Mouse (Mus musculus) neural tube, embryonic 13.5 days (tissue): Measurements from ENCODE around the gene Olfr464. TPM values are rescaled to one million over a fixed set of nuclear protein-coding genes. Genes with fewer than 3 reads are reported as not detected.
"Not testable (repeated sequence)": the region's sequence is repeated elsewhere in the genome, so short reads cannot be mapped to it uniquely, and the experiment has no call there.

ENCODE experiments used
- ATAC-seq: fragments of 200-750 bp; cut with Nextera tagmentation; 2 replicates; pipeline ENCODE4 v1.8.0; 2017; ENCODE audit warnings: low read depth, mild to moderate bottlenecking, moderate TSS enrichment, moderate library complexity
- H3K27ac ChIP-seq: fragments of 300-500 bp; sonication (generic); replicated peaks from 2 replicates; pipeline ENCODE4 v1.5.1; 2015; ENCODE audit warnings: moderate library complexity, mild to moderate bottlenecking, inconsistent platforms
- H3K27me3 ChIP-seq: fragments of 300-500 bp; sonication (generic); 2 replicates; pipeline ENCODE4 v1.6.1; 2015; ENCODE audit warnings: mild to moderate bottlenecking, inconsistent platforms
- H3K36me3 ChIP-seq: fragments of 300-500 bp; sonication (generic); 2 replicates; pipeline ENCODE4 v1.6.1; 2015; ENCODE audit warnings: mild to moderate bottlenecking, inconsistent platforms
- H3K4me1 ChIP-seq: fragments of 300-500 bp; sonication (generic); replicated peaks from 2 replicates; pipeline ENCODE4 v1.6.1; 2015; ENCODE audit warnings: inconsistent platforms
- H3K4me2 ChIP-seq: fragments of 300-500 bp; sonication (generic); 2 replicates; pipeline ENCODE4 v1.6.1; 2015; ENCODE audit warnings: inconsistent platforms, mild to moderate bottlenecking, moderate library complexity
- H3K4me3 ChIP-seq: fragments of 300-500 bp; sonication (generic); 2 replicates; pipeline ENCODE4 v1.5.1; 2015; ENCODE audit warnings: mild to moderate bottlenecking, inconsistent platforms
- H3K9ac ChIP-seq: fragments of 300-500 bp; sonication (generic); 2 replicates; pipeline ENCODE4 v1.6.1; 2015; ENCODE audit warnings: moderate library complexity, mild to moderate bottlenecking, inconsistent platforms
- H3K9me3 ChIP-seq: fragments of 300-500 bp; sonication (generic); 2 replicates; pipeline ENCODE4 v1.6.1; 2016; ENCODE audit warnings: inconsistent platforms
- WGBS: fragments of 180-500 bp; shearing (Covaris S2); methylation state at CpG from one replicate; pipeline ENCODE4 v1.1.7; 2015; 5-methylcytosine and 5-hydroxymethylcytosine counted together
- polyA plus RNA-seq: library from polyadenylated mRNA; unstranded; fragments of >200 nt; fragmentation: Nextera tagmentation; extraction: Ambion mirVana; gene quantifications from 2 replicates; pipeline ENCODE4 v1.2.1, GENCODE M21; 2015

The Olfr464 gene
- polyA plus RNA-seq, 1 experiment from 2014 or later = 0.08 TPM

- Histone ChIP-seq H3K27me3 (no peaks in the 10 kb centered on the region), H3K9me3 (no peaks in the 10 kb centered on the region), H3K4me2 (no peak overlapping the region), H3K36me3 (no peaks in the 10 kb centered on the region), H3K4me3 (no peak overlapping the region), H3K9ac (no peak overlapping the region), H3K4me1 (no peaks in the 10 kb centered on the region), H3K27ac (no peak overlapping the region)
- 74% methylated on average over 1 of the region's 1 CpGs for WGBS
- ATAC-seq = no peak
Observed at GRCm38 (mm10) chr11:87916005-87916404, 4.8 kb downstream of the Olfr464 start.

DNA sequence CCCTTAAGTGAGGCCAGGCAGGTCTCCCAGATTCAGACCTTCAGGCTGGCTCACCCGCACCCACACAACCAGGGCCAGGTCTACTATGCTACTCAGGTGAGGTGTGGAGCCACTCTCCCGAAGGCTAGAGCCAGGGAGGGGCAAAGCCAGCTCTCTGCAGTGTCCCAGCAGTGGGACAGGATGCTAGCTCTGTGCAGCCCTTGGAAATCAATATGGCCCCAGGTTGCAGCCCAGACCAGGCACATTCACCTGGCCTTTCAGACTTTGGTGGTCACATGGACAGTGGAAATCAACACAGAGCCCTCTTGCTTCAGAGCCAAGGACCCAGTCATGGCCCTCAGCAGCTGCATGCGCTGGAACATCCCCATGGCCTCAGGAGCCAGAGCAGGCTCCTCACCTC lies 16.4 kb downstream of the Olfr464 start:
- Histone ChIP-seq H3K27ac (no peak overlapping the region), H3K27me3 (no peaks in the 10 kb centered on the region), H3K4me3 (no peak overlapping the region), H3K4me1 (no peaks in the 10 kb centered on the region), H3K4me2 (no peak overlapping the region), H3K36me3 (no peaks in the 10 kb centered on the region), H3K9ac (no peak overlapping the region), H3K9me3 (no peaks in the 10 kb centered on the region)
- ATAC-seq = no peak
- 78% methylated on average over 3 of the region's 3 CpGs for WGBS

DNA sequence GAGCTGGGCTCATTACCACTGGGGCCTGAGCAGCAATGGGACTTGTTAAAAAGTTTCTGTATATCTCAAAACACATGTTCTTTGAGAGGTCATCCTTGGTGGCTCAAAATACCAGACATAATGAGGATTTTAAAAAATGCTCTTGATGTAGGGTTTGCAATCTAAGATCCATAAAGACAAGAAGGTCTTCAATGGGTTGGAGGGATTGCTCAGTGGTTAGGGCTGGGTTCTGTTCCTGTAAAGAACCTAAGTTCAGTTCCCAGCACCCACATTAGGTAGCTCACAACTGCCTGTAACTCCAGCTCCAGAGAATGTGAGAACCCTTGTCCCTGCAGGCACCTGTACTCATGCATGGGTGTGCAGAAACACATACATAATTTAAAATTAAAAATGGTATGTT lies 23.5 kb downstream of the Olfr464 start, which contains the start of gene Olfr463:
Gene Olfr463, minus strand, starts transcription at position 101 of the 400 bp plus-strand sequence.
- no peak within 1 kb of the TSS for H3K4me3 ChIP-seq
- H3K36me3 ChIP-seq = no peaks in the 10 kb centered on the region
- no peaks in the 10 kb centered on the region for H3K9me3 ChIP-seq
- no peak within 1 kb of the TSS for H3K27ac ChIP-seq
- no peak within 1 kb of the TSS for H3K4me2 ChIP-seq
- H3K4me1 ChIP-seq = no peaks in the 10 kb centered on the region
- H3K9ac ChIP-seq = no peak within 1 kb of the TSS
- H3K27me3 ChIP-seq = 0 out of 2 replicates have a peak, but pooled peaks cover 3% of the 10 kb centered on the region
- no peak for ATAC-seq

DNA sequence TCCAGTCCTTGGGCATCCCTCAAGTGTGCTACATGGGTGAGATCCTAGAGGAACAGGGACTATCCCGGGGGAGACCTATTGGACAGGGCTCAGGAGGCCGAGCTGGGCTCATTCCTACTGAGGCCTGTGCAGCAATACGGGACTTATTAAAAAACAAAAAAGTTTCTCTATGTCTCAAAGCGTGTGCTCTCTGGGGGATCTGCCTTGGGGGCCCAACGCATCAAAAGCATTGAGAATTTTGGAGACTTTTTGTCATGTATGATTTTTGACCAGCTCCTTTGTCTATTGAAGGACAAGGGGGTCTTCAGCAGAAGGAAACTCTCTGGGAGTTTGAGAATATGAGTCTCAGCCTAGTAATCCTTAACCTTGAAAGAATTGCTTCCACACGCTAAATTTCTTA lies 28.6 kb downstream of the Olfr464 start, which contains the start of gene Olfr462:
Gene Olfr462, minus strand, starts transcription at position 101 of the 400 bp plus-strand sequence.
- 91% methylated on average over 6 of the region's 6 CpGs for WGBS

GRCm38 (mm10) chr11:87884856-87885255 lies 35.9 kb downstream of the Olfr464 start:
- H3K9ac ChIP-seq = no peak overlapping the region
- peaks cover 6% of the 10 kb centered on the region for H3K4me1 ChIP-seq
- H3K4me2 ChIP-seq = no peak overlapping the region
- H3K27me3 ChIP-seq = no peaks in the 10 kb centered on the region
- no peaks in the 10 kb centered on the region for H3K36me3 ChIP-seq
- no peak overlapping the region for H3K27ac ChIP-seq
- ATAC-seq = no peak
- WGBS = 75% methylated on average over 5 of the region's 5 CpGs
- H3K4me3 ChIP-seq = no peak overlapping the region
- H3K9me3 ChIP-seq = no peaks in the 10 kb centered on the region

More for the DNA sequence above, 28.6 kb downstream of the Olfr464 start, which contains the start of gene Olfr462:
- no peaks in the 10 kb centered on the region for H3K9me3 ChIP-seq
- no peak within 1 kb of the TSS for H3K27ac ChIP-seq
- no peaks in the 10 kb centered on the region for H3K36me3 ChIP-seq
- H3K4me3 ChIP-seq = no peak within 1 kb of the TSS
- no peaks in the 10 kb centered on the region for H3K27me3 ChIP-seq
- H3K4me1 ChIP-seq = no peaks in the 10 kb centered on the region
- no peak within 1 kb of the TSS for H3K9ac ChIP-seq
- H3K4me2 ChIP-seq = no peak within 1 kb of the TSS
- no peak for ATAC-seq

DNA sequence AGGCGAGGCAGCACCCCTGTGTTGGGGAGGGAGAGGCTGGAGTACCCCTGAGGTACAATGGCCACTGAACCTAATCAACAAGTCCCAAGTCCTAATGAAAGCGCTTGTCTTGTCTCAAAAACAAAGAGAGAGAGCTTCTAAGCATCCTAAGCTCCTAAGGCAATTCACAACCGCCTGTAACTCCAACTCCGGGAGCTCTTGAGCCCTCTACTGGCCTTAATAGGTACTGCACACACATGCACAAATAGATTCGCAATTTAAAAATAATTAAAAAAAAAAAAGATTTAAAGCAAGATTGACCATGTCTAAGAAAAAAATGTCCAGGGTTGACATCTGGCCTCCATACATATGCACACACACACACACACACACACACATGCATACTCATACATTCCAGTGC lies 37.3 kb downstream of the Olfr464 start:
- Histone ChIP-seq H3K4me3 (no peak overlapping the region), H3K4me1 (peaks cover 7% of the 10 kb centered on the region), H3K4me2 (no peak overlapping the region), H3K36me3 (no peaks in the 10 kb centered on the region), H3K27ac (no peak overlapping the region), H3K9ac (no peak overlapping the region), H3K9me3 (no peaks in the 10 kb centered on the region), H3K27me3 (no peaks in the 10 kb centered on the region)
- no peak for ATAC-seq
- 51% methylated on average over 5 of the region's 5 CpGs for WGBS

GRCm38 (mm10) chr11:87881714-87882113 lies 39.1 kb downstream of the Olfr464 start:
- no peak overlapping the region for H3K9ac ChIP-seq

GRCm38 (mm10) chr11:87879826-87880225 lies 40.9 kb downstream of the Olfr464 start:
- Histone ChIP-seq H3K27ac (no peak overlapping the region), H3K36me3 (no peaks in the 10 kb centered on the region), H3K4me1 (peaks cover 7% of the 10 kb centered on the region), H3K4me3 (no peak overlapping the region), H3K9me3 (no peaks in the 10 kb centered on the region), H3K27me3 (no peaks in the 10 kb centered on the region), H3K4me2 (no peak overlapping the region), H3K9ac (no peak overlapping the region)
- 34% methylated on average over 9 of the region's 9 CpGs for WGBS
- no peak for ATAC-seq

More at GRCm38 (mm10) chr11:87881714-87882113, 39.1 kb downstream of the Olfr464 start:
- no peak overlapping the region for H3K4me2 ChIP-seq
- H3K4me3 ChIP-seq = no peak overlapping the region
- H3K27me3 ChIP-seq = no peaks in the 10 kb centered on the region
- H3K36me3 ChIP-seq = no peaks in the 10 kb centered on the region
- H3K4me1 ChIP-seq = peaks cover 7% of the 10 kb centered on the region
- WGBS = 83% methylated on average over 4 of the region's 4 CpGs
- no peak for ATAC-seq
- H3K27ac ChIP-seq = no peak overlapping the region
- no peaks in the 10 kb centered on the region for H3K9me3 ChIP-seq

- peaks cover 7% of the 10 kb centered on the region for H3K4me1 ChIP-seq
- no peaks in the 10 kb centered on the region for H3K9me3 ChIP-seq
- no peaks in the 10 kb centered on the region for H3K27me3 ChIP-seq
- 82% methylated on average over 6 of the region's 6 CpGs for WGBS
- no peak within 1 kb of the TSS for H3K4me3 ChIP-seq
- ATAC-seq = no peak
- no peak within 1 kb of the TSS for H3K9ac ChIP-seq
- no peak within 1 kb of the TSS for H3K4me2 ChIP-seq
- no peak within 1 kb of the TSS for H3K27ac ChIP-seq
- no peaks in the 10 kb centered on the region for H3K36me3 ChIP-seq
Observed at GRCm38 (mm10) chr11:87875436-87875835, 45.3 kb downstream of the Olfr464 start, which contains the start of gene Epx. Epx (minus strand) TSS chr11:87875536.

DNA sequence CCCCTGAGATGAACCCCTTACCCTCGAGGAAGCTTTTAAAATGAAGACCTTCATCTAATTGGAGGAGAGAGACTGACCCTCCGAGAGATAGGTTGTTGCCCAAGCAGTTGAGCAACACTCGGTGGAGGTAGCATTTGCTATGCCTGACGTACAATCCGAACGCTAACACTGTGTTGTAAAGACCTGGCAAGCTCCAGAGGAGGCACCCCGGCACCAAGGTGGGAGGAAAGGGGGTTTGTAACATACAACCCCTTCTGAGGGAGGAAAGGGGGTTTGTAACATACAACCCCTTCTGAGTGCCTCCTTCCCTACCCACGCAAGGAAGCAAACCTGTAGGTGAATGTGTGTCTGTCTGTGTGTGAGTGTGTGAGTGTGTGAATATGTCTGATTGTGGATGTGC lies 49.0 kb downstream of the Olfr464 start:
- Histone ChIP-seq H3K9me3 (no peaks in the 10 kb centered on the region), H3K4me1 (no peaks in the 10 kb centered on the region), H3K4me2 (no peak overlapping the region), H3K36me3 (no peaks in the 10 kb centered on the region), H3K27me3 (no peaks in the 10 kb centered on the region), H3K9ac (no peak overlapping the region), H3K4me3 (no peak overlapping the region), H3K27ac (no peak overlapping the region)
- ATAC-seq = no peak
- 56% methylated on average over 8 of the region's 8 CpGs for WGBS

- no peaks in the 10 kb centered on the region for H3K4me1 ChIP-seq
- H3K36me3 ChIP-seq = no peaks in the 10 kb centered on the region
- no peak overlapping the region for H3K9ac ChIP-seq
- no peak overlapping the region for H3K4me3 ChIP-seq
- H3K27ac ChIP-seq = no peak overlapping the region
- no peak overlapping the region for H3K4me2 ChIP-seq
- no peak for ATAC-seq
- WGBS = 83% methylated on average over 2 of the region's 2 CpGs
- no peaks in the 10 kb centered on the region for H3K9me3 ChIP-seq
- H3K27me3 ChIP-seq = no peaks in the 10 kb centered on the region
Observed at GRCm38 (mm10) chr11:87870096-87870495, 50.7 kb downstream of the Olfr464 start.

DNA sequence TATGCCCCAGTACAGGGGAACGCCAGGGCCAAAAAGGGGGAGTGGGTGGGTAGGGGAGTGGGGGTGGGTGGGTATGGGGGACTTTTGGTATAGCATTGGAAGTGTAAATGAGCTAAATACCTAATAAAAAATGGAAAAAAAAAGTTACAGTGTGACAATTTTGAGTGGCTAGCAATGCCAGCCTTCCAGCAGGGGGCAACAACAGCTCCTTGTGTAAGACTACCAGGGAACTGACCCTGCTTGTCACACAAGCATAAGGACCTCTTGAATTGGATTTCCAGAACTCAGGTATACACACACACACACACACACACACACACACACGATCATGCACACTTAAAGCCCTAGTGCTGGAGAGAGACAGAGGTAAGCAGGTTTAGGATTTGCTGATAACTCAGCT lies 53.9 kb downstream of the Olfr464 start:
- not testable (repeated sequence) for H3K9ac ChIP-seq, H3K4me3 ChIP-seq, H3K4me1 ChIP-seq, H3K9me3 ChIP-seq, H3K27me3 ChIP-seq, H3K4me2 ChIP-seq, ATAC-seq, H3K27ac ChIP-seq
- H3K36me3 ChIP-seq = peaks cover 18% of the 10 kb centered on the region; the same call in 1 of the 2 replicates
- 88% methylated on average over 1 of the region's 2 CpGs for WGBS
